Comparison of ENCODE assay signal across 13 mouse cellular contexts in genomic region chr5:73279732-73280566, GRCm38 (mm10). TPM values are rescaled to one million over a fixed set of nuclear protein-coding genes. Genes with fewer than 3 reads are reported as not detected.
DNase-seq lines count a peak whose midpoint lies in the region; ATAC-seq and TF ChIP-seq lines count a peak whose summit lies in the region.
"Had no signal": no experiment of that assay in that cellular context is flagged by ENCODE, and none has a peak within 500 bp of the region (broad histone marks: within the 10 kb centered on the region; RNA-seq: fewer than 3 reads in every experiment).

No protein-coding gene starts in this region.

- no peak overlapping the region for H3K9ac ChIP-seq in lung, embryonic 14.5 days
- H3K9ac ChIP-seq in heart, embryonic 14.5 days (ENCODE audit: low read length) = no peak overlapping the region
- H3K9ac ChIP-seq: forebrain, embryonic 13.5 days; lung, embryonic 15.5 days; neural tube, embryonic 13.5 days had no signal

- H3K9me3 ChIP-seq in lung, embryonic 14.5 days (ENCODE audit: low read depth, low read length) = no peaks in the 10 kb centered on the region
- no peaks in the 10 kb centered on the region for H3K9me3 ChIP-seq in heart, embryonic 14.5 days (ENCODE audit: control insufficient read depth, low read length)
- H3K9me3 ChIP-seq: forebrain, embryonic 13.5 days; lung, embryonic 15.5 days; neural tube, embryonic 13.5 days had no signal

- no peaks in the 10 kb centered on the region for H3K36me3 ChIP-seq in lung, embryonic 14.5 days (ENCODE audit: insufficient read depth)
- H3K36me3 ChIP-seq in heart, embryonic 14.5 days (ENCODE audit: control insufficient read depth, insufficient read depth, low read length) = no peaks in the 10 kb centered on the region
- no peaks in the 10 kb centered on the region for H3K36me3 ChIP-seq in small intestine, adult 2 months (ENCODE audit: control insufficient read depth, insufficient read depth, low read length)
- H3K36me3 ChIP-seq: lung, embryonic 15.5 days; neural tube, embryonic 13.5 days had no signal

- TF ChIP-seq POLR2A in lung, adult 2 months (IDR thresholded peaks at IDR 0.05; ENCODE audit: borderline replicate concordance, extremely low read depth, low read depth, low read length) = no peak
- no peak for TF ChIP-seq POLR2A in small intestine, adult 2 months (IDR thresholded peaks at IDR 0.05; ENCODE audit: low read depth, low read length)

- H3K4me2 ChIP-seq in lung, embryonic 14.5 days = no peak overlapping the region
- peak overlapping the region; percentile 28; the same call in 1 of the 2 replicates for H3K4me2 ChIP-seq in heart, embryonic 14.5 days (ENCODE audit: low read length)
- H3K4me2 ChIP-seq: forebrain, embryonic 13.5 days; lung, embryonic 15.5 days; neural tube, embryonic 13.5 days had no signal

- no peak for DNase-seq in gastrocnemius, adult 2 months
- no peak for DNase-seq in gastrocnemius, postnatal 25 days
- DNase-seq in lung, embryonic 14.5 days = peak; percentile 32
- no peak for DNase-seq in lung, adult 2 months
- no peak for DNase-seq in adrenal gland, adult (ENCODE audit: inconsistent age in 2 of 2, low spot score in 1 of 2)
- no peak for DNase-seq in gastrocnemius, postnatal 36 days
- DNase-seq: cerebellum, adult 11-12 months; spleen, adult 18-20 months had no signal

- H3K27me3 ChIP-seq in lung, embryonic 14.5 days (ENCODE audit: insufficient read depth, low read length) = no peaks in the 10 kb centered on the region
- H3K27me3 ChIP-seq in heart, embryonic 14.5 days (ENCODE audit: control insufficient read depth, insufficient read depth, low read length) = no peaks in the 10 kb centered on the region
- no peaks in the 10 kb centered on the region for H3K27me3 ChIP-seq in small intestine, adult 2 months (ENCODE audit: control insufficient read depth, insufficient read depth, low read length)
- H3K27me3 ChIP-seq: forebrain, embryonic 13.5 days; lung, embryonic 15.5 days; neural tube, embryonic 13.5 days had no signal

- intact Hi-C loops in gastrocnemius, adult 2 months (cut with DNase I) = no loop called here
- intact Hi-C loops in gastrocnemius, postnatal 36 days (cut with DNase I) = no loop called here

- 59% methylated on average over 4 of the region's 4 CpGs for WGBS in lung, embryonic 14.5 days
- 34% methylated on average over 4 of the region's 4 CpGs for WGBS in lung, adult 2 months
- WGBS in heart, embryonic 14.5 days = 31% methylated on average over 4 of the region's 4 CpGs
- 43% methylated on average over 4 of the region's 4 CpGs for WGBS in small intestine, adult 2 months

- no peak for TF ChIP-seq CTCF in gastrocnemius, adult 2 months (IDR thresholded peaks at IDR 0.05)
- TF ChIP-seq CTCF in lung, embryonic 14.5 days (IDR thresholded peaks at IDR 0.05; ENCODE audit: low read depth) = no peak
- TF ChIP-seq CTCF in lung, adult 2 months (IDR thresholded peaks at IDR 0.05; ENCODE audit: insufficient read depth, low read length) = no peak
- TF ChIP-seq CTCF in small intestine, adult 2 months (IDR thresholded peaks at IDR 0.05; ENCODE audit: extremely low read depth, insufficient read length, insufficient replicate concordance, low read depth, low read length) = no peak

- no peaks in the 10 kb centered on the region for H3K4me1 ChIP-seq in lung, embryonic 14.5 days (ENCODE audit: insufficient read depth)
- peaks cover 5% of the 10 kb centered on the region; the same call in 1 of the 2 replicates for H3K4me1 ChIP-seq in lung, adult 2 months (ENCODE audit: control insufficient read depth, insufficient read depth, low read length)
- H3K4me1 ChIP-seq in heart, embryonic 14.5 days (ENCODE audit: control insufficient read depth in 2 of 2, insufficient read depth in 2 of 2, low read length in 2 of 2) = peaks cover 9 to 23% of the 10 kb centered on the region in 2 experiments
- H3K4me1 ChIP-seq in small intestine, adult 2 months (ENCODE audit: control insufficient read depth, insufficient read depth, insufficient read length, low read length) = peaks cover 5% of the 10 kb centered on the region; the same call in 1 of the 2 replicates

- H3K27ac ChIP-seq in gastrocnemius, adult 2 months = peak overlapping the region; percentile 66
- no peak overlapping the region for H3K27ac ChIP-seq in lung, embryonic 14.5 days (ENCODE audit: low read depth)
- peak overlapping the region; percentile 76 for H3K27ac ChIP-seq in heart, embryonic 14.5 days (replicated peaks in 1 of 2; ENCODE audit: control insufficient read depth in 1 of 2, insufficient read depth in 1 of 2, low read depth in 2 of 2, low read length in 2 of 2)
- peak overlapping the region; percentile 22; the same call in 1 of the 2 replicates for H3K27ac ChIP-seq in small intestine, adult 2 months (ENCODE audit: insufficient read depth, low read depth, low read length)
- H3K27ac ChIP-seq: forebrain, embryonic 13.5 days; lung, embryonic 15.5 days; neural tube, embryonic 13.5 days had no signal

- H3K4me3 ChIP-seq in gastrocnemius, adult 2 months = no peak overlapping the region; the same call in 1 of the 2 replicates
- H3K4me3 ChIP-seq in lung, embryonic 14.5 days (ENCODE audit: low read depth, low read length) = no peak overlapping the region
- no peak overlapping the region for H3K4me3 ChIP-seq in lung, adult 2 months (replicated peaks; ENCODE audit: extremely low read depth, low read depth, low read length)
- no peak overlapping the region for H3K4me3 ChIP-seq in heart, embryonic 14.5 days (ENCODE audit: control insufficient read depth in 1 of 2, insufficient read depth in 1 of 2, low read depth in 1 of 2, low read length in 2 of 2)
- no peak overlapping the region for H3K4me3 ChIP-seq in small intestine, adult 2 months (ENCODE audit: low read depth, low read length)
- H3K4me3 ChIP-seq: forebrain, embryonic 13.5 days; lung, embryonic 15.5 days; neural tube, embryonic 13.5 days had no signal

- no peak for ATAC-seq in lung, embryonic 14.5 days (ENCODE audit: insufficient read depth)
- no peak for ATAC-seq in heart, embryonic 14.5 days (ENCODE audit: insufficient number of reproducible peaks, insufficient read depth, low FRiP score, low read depth)
- ATAC-seq: forebrain, embryonic 13.5 days had no signal

RNA-seq across cellular contexts. Expression of gene Ociad1, which starts 12.6 kb away (rescaled TPM):
- 100 to 1,000 TPM; 147 to 166 TPM for total RNA-seq in gastrocnemius, adult 2 months (2021)
- 100 to 1,000 TPM; 137 TPM for total RNA-seq in gastrocnemius, postnatal 25 days (2021)
- 134 and 144 TPM in 2 replicates for polyA plus RNA-seq in lung, embryonic 14.5 days (2014; fragmentation: Nextera tagmentation; extraction: Ambion mirVana)
- 54.9 and 58.4 TPM in 2 replicates for polyA plus RNA-seq in lung, adult 2 months (2012; rRNA removed)
- polyA plus RNA-seq in heart, embryonic 14.5 days (2014; fragmentation: Nextera tagmentation; extraction: Ambion mirVana) = 142 and 160 TPM in 2 replicates
- polyA plus RNA-seq in small intestine, adult 2 months (2012; rRNA removed) = 14.8 and 16.0 TPM in 2 replicates
- total RNA-seq in gastrocnemius, postnatal 36 days (2021) = 100 to 1,000 TPM; 134 to 143 TPM

RNA-seq across cellular contexts. Expression of gene Fryl, which starts 23.5 kb away (rescaled TPM):
- 10 to 100 TPM; 14.6 to 23.5 TPM for total RNA-seq in gastrocnemius, adult 2 months (2021)
- 10 to 100 TPM; 14.6 to 15.2 TPM for total RNA-seq in gastrocnemius, postnatal 25 days (2021)
- polyA plus RNA-seq in lung, embryonic 14.5 days (2014; fragmentation: Nextera tagmentation; extraction: Ambion mirVana) = 21.4 and 22.6 TPM in 2 replicates
- polyA plus RNA-seq in lung, adult 2 months (2012; rRNA removed) = 59.5 and 72.1 TPM in 2 replicates
- polyA plus RNA-seq in heart, embryonic 14.5 days (2014; fragmentation: Nextera tagmentation; extraction: Ambion mirVana) = 30.5 and 35.0 TPM in 2 replicates
- 44.6 and 104 TPM in 2 replicates for polyA plus RNA-seq in small intestine, adult 2 months (2012; rRNA removed)
- total RNA-seq in gastrocnemius, postnatal 36 days (2021) = 10 to 100 TPM; 12.4 to 19.4 TPM
